Mouse (Mus musculus): ENCODE results near the gene Dna2. TPM values are rescaled to one million over a fixed set of nuclear protein-coding genes. Genes with fewer than 3 reads are reported as not detected.

Gene Dna2
- polyA plus RNA-seq, 2 experiments, result 27.8 to 30.2 TPM

- Histone ChIP-seq H3K9me3 (ENCODE audit: control insufficient read depth, low read length) (no peaks in the 10 kb centered on the region), H3K9ac (replicated peaks) (no peak overlapping the region), H3K4me3 (ENCODE audit: insufficient read depth in 1 of 2, low read depth in 2 of 2, low read length in 2 of 2) (no peak overlapping the region), H3K27me3 (ENCODE audit: control insufficient read depth, insufficient read depth, low read length) (no peaks in the 10 kb centered on the region), H3K27ac (no peak overlapping the region), H3K4me1 (replicated peaks; ENCODE audit: control insufficient read depth in 2 of 2, insufficient read depth in 2 of 2, low read length in 1 of 2) (peaks cover 10 to 14% of the 10 kb centered on the region in 2 experiments; a peak in 3 of 4 replicates), H3K4me2 (ENCODE audit: low read depth) (no peak overlapping the region), H3K36me3 (replicated peaks; ENCODE audit: control insufficient read depth, insufficient read depth, low read depth) (peaks cover 34% of the 10 kb centered on the region)
- 92% methylated on average over 6 of the region's 6 CpGs for WGBS (ENCODE audit: insufficient replicate concordance)
- DNase-seq (ENCODE audit: low read depth in 3 of 3, low spot score in 3 of 3), result no peak
- TF ChIP-seq EP300 (IDR thresholded peaks at IDR 0.05; ENCODE audit: low read depth) (no peak), CTCF (IDR thresholded peaks at IDR 0.05; ENCODE audit: low read depth) (no peak)
- no peak for ATAC-seq (ENCODE audit: insufficient read depth)
These were observed 72.5 kb downstream of the Dna2 start for GRCm38 (mm10) chr10:63019304-63019703.

DNA sequence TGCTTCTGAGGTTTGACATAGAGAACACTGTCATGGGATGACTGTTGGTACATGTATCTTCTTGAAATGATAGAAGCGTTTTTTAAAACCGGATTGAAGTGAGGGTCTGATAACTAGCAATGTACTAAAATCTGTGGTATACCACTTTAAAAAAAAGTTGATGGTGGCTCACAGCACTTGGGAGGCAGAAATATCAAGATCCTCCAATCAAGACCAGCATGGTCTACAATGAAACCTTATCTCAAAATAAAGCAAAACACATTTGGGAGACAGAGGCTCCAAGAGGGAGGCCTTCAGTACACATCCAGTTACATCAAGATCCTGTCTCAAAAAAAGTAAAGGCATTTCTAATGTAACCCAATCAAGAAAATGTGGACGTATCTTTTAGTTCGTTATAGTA, 74.9 kb downstream of the Dna2 start:
- WGBS (ENCODE audit: insufficient replicate concordance), result 18% methylated on average over 4 of the region's 4 CpGs
- Histone ChIP-seq H3K4me2 (ENCODE audit: low read depth) (peak overlapping the region; percentile 90), H3K27me3 (ENCODE audit: control insufficient read depth, insufficient read depth, low read length) (no peaks in the 10 kb centered on the region), H3K4me3 (ENCODE audit: insufficient read depth in 1 of 2, low read depth in 2 of 2, low read length in 2 of 2) (peak overlapping the region; percentile 81 to 100; a peak in 3 of 4 replicates), H3K36me3 (replicated peaks; ENCODE audit: control insufficient read depth, insufficient read depth, low read depth) (peaks cover 13% of the 10 kb centered on the region), H3K27ac (no peak overlapping the region), H3K4me1 (replicated peaks; ENCODE audit: control insufficient read depth in 2 of 2, insufficient read depth in 2 of 2, low read length in 1 of 2) (peaks cover 17% of the 10 kb centered on the region in 2 experiments), H3K9ac (replicated peaks) (peak overlapping the region; percentile 99), H3K9me3 (ENCODE audit: control insufficient read depth, low read length) (no peaks in the 10 kb centered on the region)
- DNase-seq (ENCODE audit: low read depth in 3 of 3, low spot score in 3 of 3), result peak in 2 of 3 experiments; percentile 29 to 48
- ATAC-seq (ENCODE audit: insufficient read depth), result no peak
- TF ChIP-seq CTCF (IDR thresholded peaks at IDR 0.05; ENCODE audit: low read depth) (no peak), EP300 (IDR thresholded peaks at IDR 0.05; ENCODE audit: low read depth) (no peak)

DNA sequence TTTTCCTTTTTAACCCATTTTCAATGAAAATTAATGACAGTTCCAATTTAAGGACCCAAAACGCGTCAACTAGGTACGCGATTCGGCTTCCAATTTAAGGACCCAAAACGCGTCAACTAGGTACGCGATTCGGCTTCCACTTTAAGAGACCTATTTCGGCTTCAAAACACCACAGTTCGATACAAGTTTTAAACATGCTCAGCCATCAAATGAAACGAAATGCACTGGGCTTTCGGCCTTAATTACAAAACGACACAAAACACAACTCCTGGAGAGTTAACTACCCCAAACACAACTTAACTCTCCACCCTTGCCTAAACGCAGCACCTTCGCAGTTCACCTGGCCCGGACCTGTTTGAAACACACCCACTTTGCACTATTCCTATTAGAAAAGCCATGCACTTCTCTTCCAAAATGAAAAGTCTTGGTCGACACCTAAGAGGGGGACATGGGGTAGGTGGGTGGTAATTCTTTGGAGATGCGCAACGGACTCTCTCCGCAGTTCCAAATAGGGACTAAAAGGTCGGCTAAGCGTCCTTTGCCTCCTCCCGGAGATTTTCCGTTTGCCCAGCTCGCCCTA, 75.8 kb downstream of the Dna2 start:
- no peak for TF ChIP-seq CTCF (IDR thresholded peaks at IDR 0.05; ENCODE audit: low read depth)
- TF ChIP-seq EP300 (IDR thresholded peaks at IDR 0.05; ENCODE audit: low read depth), result no peak
- H3K27me3 ChIP-seq (ENCODE audit: control insufficient read depth, insufficient read depth, low read length), result no peaks in the 10 kb centered on the region
- H3K4me1 ChIP-seq (replicated peaks; ENCODE audit: control insufficient read depth in 2 of 2, insufficient read depth in 2 of 2, low read length in 1 of 2), result peaks cover 17% of the 10 kb centered on the region in 2 experiments
- H3K27ac ChIP-seq, result peak overlapping the region; percentile 87
- peak overlapping the region; percentile 81 to 100 for H3K4me3 ChIP-seq (ENCODE audit: insufficient read depth in 1 of 2, low read depth in 2 of 2, low read length in 2 of 2)
- DNase-seq (ENCODE audit: low read depth in 3 of 3, low spot score in 3 of 3), result no peak
- H3K9me3 ChIP-seq (ENCODE audit: control insufficient read depth, low read length), result no peaks in the 10 kb centered on the region
- ATAC-seq (ENCODE audit: insufficient read depth), result no peak
- peaks cover 4% of the 10 kb centered on the region for H3K36me3 ChIP-seq (replicated peaks; ENCODE audit: control insufficient read depth, insufficient read depth, low read depth)
- WGBS (ENCODE audit: insufficient replicate concordance), result under 1% methylated on average over 27 of the region's 27 CpGs
- peak overlapping the region; percentile 90 for H3K4me2 ChIP-seq (ENCODE audit: low read depth)
- peak overlapping the region; percentile 99 for H3K9ac ChIP-seq (replicated peaks)

- H3K36me3 ChIP-seq (replicated peaks; ENCODE audit: control insufficient read depth, insufficient read depth, low read depth), result no peaks in the 10 kb centered on the region; the same call in none of the 2 replicates
- peak overlapping the region; percentile 90 for H3K4me2 ChIP-seq (ENCODE audit: low read depth)
- H3K4me1 ChIP-seq (replicated peaks; ENCODE audit: control insufficient read depth in 2 of 2, insufficient read depth in 2 of 2, low read length in 1 of 2), result peaks cover 17% of the 10 kb centered on the region in 2 experiments
- no peak for DNase-seq (ENCODE audit: low read depth in 3 of 3, low spot score in 3 of 3)
- peak overlapping the region; percentile 99 for H3K9ac ChIP-seq (replicated peaks)
- peak overlapping the region; percentile 87 for H3K27ac ChIP-seq
- no peaks in the 10 kb centered on the region for H3K9me3 ChIP-seq (ENCODE audit: control insufficient read depth, low read length)
- TF ChIP-seq CTCF (IDR thresholded peaks at IDR 0.05; ENCODE audit: low read depth), result no peak
- TF ChIP-seq EP300 (IDR thresholded peaks at IDR 0.05; ENCODE audit: low read depth), result no peak
- WGBS (ENCODE audit: insufficient replicate concordance), result under 1% methylated on average over 63 of the region's 68 CpGs
- H3K27me3 ChIP-seq (ENCODE audit: control insufficient read depth, insufficient read depth, low read length), result no peaks in the 10 kb centered on the region
- ATAC-seq (ENCODE audit: insufficient read depth), result peak; percentile 58
- H3K4me3 ChIP-seq (ENCODE audit: insufficient read depth in 1 of 2, low read depth in 2 of 2, low read length in 2 of 2), result peak overlapping the region; percentile 81 to 100
These were observed 76.4 kb downstream of the Dna2 start for GRCm38 (mm10) chr10:63023121-63023748.

Other genes starting within 250 kb of the Dna2 start
- 0.13 and 0.21 TPM in 2 replicates for gene Stox1, start 220.9 kb upstream of the Dna2 start, polyA plus RNA-seq (2012; rRNA removed)
- 0.04 and 0.34 TPM in 2 replicates for gene Stox1, start 220.9 kb upstream of the Dna2 start, polyA plus RNA-seq (2014; fragmentation: Nextera tagmentation; extraction: Ambion mirVana)
- gene Ccar1, start 154.7 kb upstream of the Dna2 start, polyA plus RNA-seq (2012; rRNA removed), result 18.7 and 26.0 TPM in 2 replicates
- gene Ccar1, start 154.7 kb upstream of the Dna2 start, polyA plus RNA-seq (2014; fragmentation: Nextera tagmentation; extraction: Ambion mirVana), result 44.9 and 55.3 TPM in 2 replicates
- 0.21 and 0.23 TPM in 2 replicates for gene Tet1, start 38.0 kb upstream of the Dna2 start, polyA plus RNA-seq (2012; rRNA removed)
- gene Tet1, start 38.0 kb upstream of the Dna2 start, polyA plus RNA-seq (2014; fragmentation: Nextera tagmentation; extraction: Ambion mirVana), result 0.99 and 1.9 TPM in 2 replicates
- gene Slc25a16, start 26.4 kb upstream of the Dna2 start, polyA plus RNA-seq (2012; rRNA removed), result 4.8 and 6.2 TPM in 2 replicates
- 7.0 and 8.9 TPM in 2 replicates for gene Slc25a16, start 26.4 kb upstream of the Dna2 start, polyA plus RNA-seq (2014; fragmentation: Nextera tagmentation; extraction: Ambion mirVana)
- 0.53 and 1.1 TPM in 2 replicates for gene Rufy2, start 33.2 kb downstream of the Dna2 start, polyA plus RNA-seq (2012; rRNA removed)
- 1.3 and 1.4 TPM in 2 replicates for gene Rufy2, start 33.2 kb downstream of the Dna2 start, polyA plus RNA-seq (2014; fragmentation: Nextera tagmentation; extraction: Ambion mirVana)
- 13.8 and 23.2 TPM in 2 replicates for gene Hnrnph3, start 77.2 kb downstream of the Dna2 start, polyA plus RNA-seq (2012; rRNA removed)
- 12.4 and 13.6 TPM in 2 replicates for gene Hnrnph3, start 77.2 kb downstream of the Dna2 start, polyA plus RNA-seq (2014; fragmentation: Nextera tagmentation; extraction: Ambion mirVana)
- gene Pbld2, start 77.3 kb downstream of the Dna2 start, polyA plus RNA-seq (2012; rRNA removed), result 1.8 and 2.0 TPM in 2 replicates
- 2.3 and 2.7 TPM in 2 replicates for gene Pbld2, start 77.3 kb downstream of the Dna2 start, polyA plus RNA-seq (2014; fragmentation: Nextera tagmentation; extraction: Ambion mirVana)
- 3.1 and 3.8 TPM in 2 replicates for gene Pbld1, start 113.1 kb downstream of the Dna2 start, polyA plus RNA-seq (2012; rRNA removed)
- gene Pbld1, start 113.1 kb downstream of the Dna2 start, polyA plus RNA-seq (2014; fragmentation: Nextera tagmentation; extraction: Ambion mirVana), result 4.9 and 5.2 TPM in 2 replicates
- gene Atoh7, start 152.6 kb downstream of the Dna2 start, polyA plus RNA-seq (2012; rRNA removed), result 0.02 TPM in 1 of 2 replicates, not detected in the other
- not detected in 2 replicates for gene Atoh7, start 152.6 kb downstream of the Dna2 start, polyA plus RNA-seq (2014; fragmentation: Nextera tagmentation; extraction: Ambion mirVana)

All from liver, embryonic 14.5 days (tissue).